Mouse (Mus musculus) heart, adult 2 months (tissue): ENCODE measurements around the gene Tbc1d5. TPM values are rescaled to one million over a fixed set of nuclear protein-coding genes. Genes with fewer than 3 reads are reported as not detected.

Source experiments
- DNase-seq, 2 experiments: peaks; one replicate each; pipeline ENCODE4 v3.0.0; 2021
- H3K27ac ChIP-seq: fragments of 200-600 bp; 2 replicates; pipeline ENCODE4 v1.8.1; 2022
- H3K27me3 ChIP-seq: fragments of 200-500 bp; 2 replicates; pipeline ENCODE4 v1.6.1; 2012; ENCODE audit warnings: mild to moderate bottlenecking, low read length, inconsistent platforms, mixed read lengths; ENCODE audit not compliant: control insufficient read depth, insufficient read depth
- H3K36me3 ChIP-seq: fragments of 200-500 bp; 2 replicates; pipeline ENCODE4 v1.6.1; 2012; ENCODE audit warnings: low read length, inconsistent platforms; ENCODE audit not compliant: control insufficient read depth, insufficient read depth
- H3K4me1 ChIP-seq: fragments of 200-500 bp; 2 replicates; pipeline ENCODE4 v1.6.1; 2011; ENCODE audit warnings: low read length; ENCODE audit not compliant: control insufficient read depth, insufficient read depth
- H3K4me3 ChIP-seq: fragments of 200-600 bp; 2 replicates; pipeline ENCODE4 v1.8.1; 2022
- H3K79me2 ChIP-seq: fragments of 200-500 bp; replicated peaks from 2 replicates; pipeline ENCODE4 v1.6.1; 2012; ENCODE audit warnings: mild to moderate bottlenecking, inconsistent platforms, low read length, moderate library complexity, mixed read lengths; ENCODE audit not compliant: control insufficient read depth, insufficient read depth
- H3K9ac ChIP-seq: fragments of 200-500 bp; 2 replicates; pipeline ENCODE4 v1.6.1; 2012; ENCODE audit warnings: low read depth, mild to moderate bottlenecking, control low read depth, inconsistent platforms, low read length, mixed read lengths
- CTCF ChIP-seq: fragments of 200-600 bp; IDR thresholded peaks from 2 replicates; pipeline ENCODE4 v1.8.1; 2022; ENCODE audit warnings: antibody characterized with exemption, mild to moderate bottlenecking, moderate library complexity
- EP300 ChIP-seq: fragments of 200-500 bp; IDR thresholded peaks from 2 replicates; pipeline ENCODE4 v1.6.1; 2011; ENCODE audit warnings: low read depth, low read length, control low read depth; ENCODE audit not compliant: insufficient read depth
- POLR2A ChIP-seq: fragments of 200-500 bp; IDR thresholded peaks from 2 replicates; pipeline ENCODE4 v1.6.1; 2011; ENCODE audit warnings: mild to moderate bottlenecking, low read depth, low read length, control low read depth; ENCODE audit not compliant: insufficient read depth
- WGBS: fragments of 180-500 bp; shearing (Covaris S2); methylation state at CpG from one replicate; pipeline ENCODE4 v1.1.7; 2018; 5-methylcytosine and 5-hydroxymethylcytosine counted together
- intact Hi-C: fragments of 180-260 bp; cut with DNase I; formaldehyde crosslinking; loops from one replicate; pipeline ENCODE4 v1.15.1; 2025
- polyA plus RNA-seq: library from polyadenylated mRNA; depleted of rRNA; stranded (reverse); fragments of >200 nt; gene quantifications from 2 replicates; pipeline ENCODE4 v1.2.3, GENCODE M21; 2012
- total RNA-seq, 2 experiments: library from RNA; stranded (reverse); gene quantifications; 2 replicates each; pipeline ENCODE4 v1.2.3; 2021

Tbc1d5 gene
- total and polyA plus RNA-seq, 3 experiments = 8.5 to 19.4 (median 15.8) TPM

DNA sequence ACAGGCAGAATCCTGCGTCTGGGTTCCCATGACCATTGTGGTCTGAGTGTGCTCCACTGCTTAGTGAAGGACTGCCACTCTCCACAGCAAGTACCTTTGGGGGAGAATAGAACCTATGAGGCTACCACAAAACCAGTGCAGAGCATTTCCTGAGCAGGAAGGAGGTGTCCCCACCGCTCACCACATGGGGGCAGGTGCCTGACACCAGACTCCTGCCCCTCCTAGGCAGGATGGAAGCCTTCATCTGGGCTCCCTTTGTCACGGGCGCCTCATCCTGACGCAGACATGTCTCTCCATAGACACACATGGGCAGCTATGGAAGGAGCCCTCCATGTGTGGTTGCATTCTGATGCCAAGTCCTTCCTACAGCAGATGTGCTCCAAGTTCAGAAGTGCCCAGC, 447.3 kb downstream of the Tbc1d5 start:
- no peak overlapping the region for H3K27ac ChIP-seq
- TF ChIP-seq EP300 (no peak), POLR2A (no peak), CTCF (0 out of 2 replicates have a peak, but pooled peaks have one; percentile 14)
- no peak overlapping the region for H3K9ac ChIP-seq
- H3K36me3 ChIP-seq = peaks cover 3% of the 10 kb centered on the region
- no peaks in the 10 kb centered on the region for H3K27me3 ChIP-seq
- 91% methylated on average over 5 of the region's 5 CpGs for WGBS
- DNase-seq = no peak
- H3K4me3 ChIP-seq = no peak overlapping the region
- intact Hi-C loops = loop anchor here (5.0 kb wide), 1 partner anchor 50 kb away; no protein-coding TSS in a partner anchor
- H3K4me1 ChIP-seq = peaks cover 13% of the 10 kb centered on the region
- H3K79me2 ChIP-seq = no peaks in the 10 kb centered on the region

DNA sequence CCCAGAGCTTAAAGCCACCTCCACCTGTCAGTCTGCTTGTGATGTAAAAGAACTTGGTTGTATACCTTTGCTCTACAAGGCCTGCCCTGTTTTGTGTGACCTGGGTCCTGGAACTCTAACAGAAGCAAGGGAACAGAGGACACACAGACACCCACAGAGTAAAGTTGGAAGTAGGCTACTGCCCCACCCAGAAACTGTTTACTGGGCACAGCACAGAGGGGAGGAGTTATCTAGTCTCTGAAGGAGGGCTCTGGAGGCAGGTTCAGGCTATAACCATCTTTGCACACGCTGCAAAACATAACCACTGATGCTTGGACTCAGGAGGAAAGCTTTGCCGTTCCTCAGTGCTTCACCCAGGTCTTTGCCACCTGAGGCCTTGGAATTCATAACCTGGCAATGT, 448.3 kb downstream of the Tbc1d5 start:
- 88% methylated on average over 2 of the region's 2 CpGs for WGBS
- TF ChIP-seq POLR2A (no peak), EP300 (no peak), CTCF (no peak)

GRCm38 (mm10) chr17:50729577-50729976, 449.6 kb downstream of the Tbc1d5 start:
- H3K9ac ChIP-seq = no peak overlapping the region
- no peak overlapping the region for H3K4me3 ChIP-seq
- no peaks in the 10 kb centered on the region; the same call in 1 of the 2 replicates for H3K4me1 ChIP-seq
- DNase-seq = no peak
- intact Hi-C loops = no loop called here
- H3K27ac ChIP-seq = no peak overlapping the region
- no peaks in the 10 kb centered on the region for H3K36me3 ChIP-seq
- no peaks in the 10 kb centered on the region for H3K79me2 ChIP-seq
- no peaks in the 10 kb centered on the region for H3K27me3 ChIP-seq
- 70% methylated on average over 6 of the region's 6 CpGs for WGBS
- TF ChIP-seq POLR2A = no peak
- TF ChIP-seq CTCF = no peak
- TF ChIP-seq EP300 = no peak

More for the DNA sequence above, 448.3 kb downstream of the Tbc1d5 start:
- Histone ChIP-seq H3K9ac (no peak overlapping the region), H3K79me2 (no peaks in the 10 kb centered on the region), H3K36me3 (no peaks in the 10 kb centered on the region), H3K27ac (no peak overlapping the region), H3K27me3 (no peaks in the 10 kb centered on the region), H3K4me3 (no peak overlapping the region), H3K4me1 (peaks cover 8% of the 10 kb centered on the region)
- intact Hi-C loops = loop anchor here (5.0 kb wide), 1 partner anchor 49 kb away; no protein-coding TSS in a partner anchor
- no peak for DNase-seq

- no peak overlapping the region for H3K27ac ChIP-seq
- TF ChIP-seq EP300 (no peak), CTCF (no peak), POLR2A (no peak)
- no peak overlapping the region for H3K4me3 ChIP-seq
- DNase-seq = no peak
- peaks cover 2% of the 10 kb centered on the region for H3K4me1 ChIP-seq
- H3K79me2 ChIP-seq = no peaks in the 10 kb centered on the region
- H3K36me3 ChIP-seq = no peaks in the 10 kb centered on the region
- WGBS = 54% methylated on average over 2 of the region's 2 CpGs
- no peak overlapping the region for H3K9ac ChIP-seq
- intact Hi-C loops = no loop called here
- no peaks in the 10 kb centered on the region for H3K27me3 ChIP-seq
Measured at GRCm38 (mm10) chr17:50729031-50729430, 450.1 kb downstream of the Tbc1d5 start.

GRCm38 (mm10) chr17:50726265-50726664, 452.9 kb downstream of the Tbc1d5 start:
- no peak for TF ChIP-seq EP300
- TF ChIP-seq POLR2A = no peak
- no peak for TF ChIP-seq CTCF
- WGBS = 86% methylated on average over 2 of the region's 2 CpGs

GRCm38 (mm10) chr17:50724376-50724775, 454.8 kb downstream of the Tbc1d5 start:
- no peak for DNase-seq
- intact Hi-C loops = loop anchor here (1.0 kb wide), 1 partner anchor 36 kb away; no protein-coding TSS in a partner anchor
- H3K4me3 ChIP-seq = no peak overlapping the region
- H3K27me3 ChIP-seq = no peaks in the 10 kb centered on the region
- no peaks in the 10 kb centered on the region for H3K36me3 ChIP-seq
- no peak overlapping the region for H3K9ac ChIP-seq
- TF ChIP-seq EP300 = no peak
- no peak for TF ChIP-seq CTCF
- TF ChIP-seq POLR2A = no peak
- H3K27ac ChIP-seq = no peak overlapping the region
- H3K79me2 ChIP-seq = no peaks in the 10 kb centered on the region
- peaks cover 2% of the 10 kb centered on the region for H3K4me1 ChIP-seq
- WGBS = 90% methylated on average over 2 of the region's 2 CpGs

More at GRCm38 (mm10) chr17:50726265-50726664, 452.9 kb downstream of the Tbc1d5 start:
- DNase-seq = no peak
- Histone ChIP-seq H3K9ac (no peak overlapping the region), H3K27ac (no peak overlapping the region), H3K4me3 (no peak overlapping the region), H3K79me2 (no peaks in the 10 kb centered on the region), H3K36me3 (no peaks in the 10 kb centered on the region), H3K4me1 (peaks cover 2% of the 10 kb centered on the region), H3K27me3 (no peaks in the 10 kb centered on the region)
- intact Hi-C loops = no loop called here
